Mouse (Mus musculus): Measurements from ENCODE around the gene Glrx3.

DNA sequence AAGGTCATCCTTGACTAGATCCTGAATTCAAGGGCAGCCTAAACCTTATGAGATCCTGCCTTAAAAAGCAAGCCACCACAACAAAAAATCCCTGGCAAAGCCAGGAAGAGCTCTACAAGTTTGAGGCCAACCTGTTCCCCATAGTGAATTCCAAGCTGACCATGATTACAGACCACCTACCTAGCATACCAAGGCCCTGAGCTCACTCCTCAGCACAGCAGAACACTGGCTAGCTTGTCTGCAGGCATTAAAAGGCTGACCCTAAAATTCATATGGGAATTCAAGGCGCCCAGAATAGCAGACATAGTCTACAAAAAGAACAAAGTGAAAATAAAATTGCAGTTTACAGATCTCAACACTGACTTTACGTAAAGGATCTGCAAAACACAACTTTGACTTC, 33.3 kb upstream of the Glrx3 start:
- TF ChIP-seq POLR2A (IDR thresholded peaks at IDR 0.05; ENCODE audit: insufficient read length, low read depth), result no peak
- no peak for TF ChIP-seq POLR2AphosphoS2 (IDR thresholded peaks at IDR 0.05; ENCODE audit: insufficient read length, low read depth)
- no peak for TF ChIP-seq MYOD1 (IDR thresholded peaks at IDR 0.05; ENCODE audit: control insufficient read depth in 1 of 3, insufficient read length in 2 of 3, low read depth in 2 of 3)
- TF ChIP-seq SRF (IDR thresholded peaks at IDR 0.05; ENCODE audit: control insufficient read depth, insufficient read length, low read depth), result no peak
- TF ChIP-seq E2F4 (IDR thresholded peaks at IDR 0.05; ENCODE audit: insufficient read depth), result no peak
- no peak for TF ChIP-seq USF1 (IDR thresholded peaks at IDR 0.05; ENCODE audit: low read depth)
- TF ChIP-seq CEBPB (IDR thresholded peaks at IDR 0.05; ENCODE audit: insufficient read depth, poor library complexity, severe bottlenecking), result no peak
- no peak for TF ChIP-seq TCF12 (IDR thresholded peaks at IDR 0.05; ENCODE audit: insufficient read depth, poor library complexity, severe bottlenecking)
- no peak for TF ChIP-seq MAX (IDR thresholded peaks at IDR 0.05; ENCODE audit: low read depth)
- TF ChIP-seq MYOG (IDR thresholded peaks at IDR 0.05; ENCODE audit: control insufficient read depth in 1 of 3, insufficient read depth in 1 of 3, insufficient read length in 2 of 3, low read depth in 2 of 3), result no peak
